In the genomic region with DNA sequence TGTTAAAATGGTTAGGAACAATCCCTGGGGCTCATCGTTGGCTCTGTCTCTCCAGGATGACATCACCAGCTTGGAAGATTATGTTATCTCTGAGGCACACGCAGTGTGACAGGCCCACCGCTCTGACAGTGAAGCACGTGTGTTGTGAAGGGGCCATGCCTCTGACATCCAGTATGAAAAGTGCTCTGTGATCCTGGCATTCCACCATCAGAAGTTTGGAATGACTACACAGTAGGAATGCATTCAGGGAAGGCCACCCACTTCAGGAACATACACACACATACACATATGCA, we compare ENCODE assay signal across 14 mouse cellular contexts. TPM values are rescaled to one million over a fixed set of nuclear protein-coding genes. Genes with fewer than 3 reads are reported as not detected.
DNase-seq lines count a peak whose midpoint lies in the region; ATAC-seq and TF ChIP-seq lines count a peak whose summit lies in the region.
"Had no signal": no experiment of that assay in that cellular context is flagged by ENCODE, and none has a peak within 500 bp of the region (broad histone marks: within the 10 kb centered on the region; RNA-seq: fewer than 3 reads in every experiment).

No protein-coding gene starts in this region.

- H3K4me2 ChIP-seq in heart, embryonic 12.5 days = peak overlapping the region; percentile 19; the same call in 1 of the 2 replicates
- peak overlapping the region; percentile 29 for H3K4me2 ChIP-seq in heart, embryonic 16.5 days (ENCODE audit: low read depth, low read length)
- H3K4me2 ChIP-seq in liver, embryonic 15.5 days = peak overlapping the region; percentile 13; the same call in 1 of the 2 replicates
- H3K4me2 ChIP-seq in forebrain, embryonic 14.5 days (ENCODE audit: low read length) = no peak overlapping the region
- no peak overlapping the region for H3K4me2 ChIP-seq in forebrain, embryonic 15.5 days (replicated peaks)
- H3K4me2 ChIP-seq: forebrain, embryonic 12.5 days had no signal

- no peak for DNase-seq in heart, postnatal 25 days (ENCODE audit: low spot score)
- no peak for DNase-seq in MEL (ENCODE audit: low read depth, low spot score)
- no peak for DNase-seq in layer of hippocampus, postnatal 10 days (ENCODE audit: low spot score in 2 of 2)
- DNase-seq in forebrain, embryonic 14.5 days (ENCODE audit: low spot score) = no peak
- DNase-seq: cerebellum, adult 9-11 months; gastrocnemius, postnatal 14 days; kidney, postnatal 36 days; right cerebral cortex, postnatal 25 days had no signal

- peak overlapping the region; percentile 71 for H3K27ac ChIP-seq in heart, embryonic 12.5 days (ENCODE audit: poor library complexity, severe bottlenecking)
- peak overlapping the region; percentile 6 for H3K27ac ChIP-seq in MEL (ENCODE audit: control insufficient read depth, low read depth, low read length)
- H3K27ac ChIP-seq in heart, embryonic 16.5 days (ENCODE audit: low read length) = peak overlapping the region; percentile 86
- no peak overlapping the region for H3K27ac ChIP-seq in liver, embryonic 15.5 days (replicated peaks)
- H3K27ac ChIP-seq in forebrain, embryonic 14.5 days (ENCODE audit: low read depth, low read length) = no peak overlapping the region
- H3K27ac ChIP-seq in forebrain, embryonic 15.5 days (replicated peaks) = no peak overlapping the region
- H3K27ac ChIP-seq: forebrain, embryonic 12.5 days had no signal

- WGBS in heart, embryonic 12.5 days = 6% methylated on average over 4 of the region's 4 CpGs
- 14% methylated on average over 4 of the region's 4 CpGs for WGBS in heart, embryonic 16.5 days
- WGBS in liver, embryonic 15.5 days (ENCODE audit: insufficient replicate concordance) = 26% methylated on average over 4 of the region's 4 CpGs
- WGBS in forebrain, embryonic 14.5 days = 92% methylated on average over 4 of the region's 4 CpGs
- WGBS in forebrain, embryonic 15.5 days = 85% methylated on average over 4 of the region's 4 CpGs

- TF ChIP-seq EP300 in MEL (IDR thresholded peaks at IDR 0.05; ENCODE audit: low read depth in 1 of 2, low read length in 2 of 2) = peak in 1 of 2 experiments; percentile 1; a peak in 2 of 4 replicates

- no peaks in the 10 kb centered on the region for H3K79me2 ChIP-seq in MEL (ENCODE audit: control insufficient read depth, insufficient read depth, low read length, poor library complexity)

- peaks cover 38% of the 10 kb centered on the region for H3K4me1 ChIP-seq in heart, embryonic 12.5 days (replicated peaks)
- H3K4me1 ChIP-seq in MEL (ENCODE audit: control insufficient read depth in 1 of 2, insufficient read depth in 2 of 2, low read length in 2 of 2) = peaks cover 11 to 28% of the 10 kb centered on the region in 2 experiments
- peaks cover 30% of the 10 kb centered on the region for H3K4me1 ChIP-seq in heart, embryonic 16.5 days (ENCODE audit: control insufficient read depth, insufficient read depth, low read length)
- peaks cover 26% of the 10 kb centered on the region for H3K4me1 ChIP-seq in liver, embryonic 15.5 days (replicated peaks)
- H3K4me1 ChIP-seq in forebrain, embryonic 14.5 days (ENCODE audit: control insufficient read depth, insufficient read depth, low read length) = no peaks in the 10 kb centered on the region
- no peaks in the 10 kb centered on the region for H3K4me1 ChIP-seq in forebrain, embryonic 15.5 days

- no peak for TF ChIP-seq POLR2A in MEL (IDR thresholded peaks at IDR 0.05; ENCODE audit: control insufficient read depth in 1 of 2, insufficient read depth in 1 of 2, low read depth in 1 of 2, low read length in 2 of 2, poor library complexity in 1 of 2)

- no peak overlapping the region for H3K9ac ChIP-seq in heart, embryonic 12.5 days
- H3K9ac ChIP-seq in MEL (ENCODE audit: control insufficient read depth, low read depth, low read length, poor library complexity, severe bottlenecking) = no peak overlapping the region
- H3K9ac ChIP-seq in heart, embryonic 16.5 days (ENCODE audit: low read length) = peak overlapping the region; percentile 11; the same call in 1 of the 2 replicates
- H3K9ac ChIP-seq in liver, embryonic 15.5 days = no peak overlapping the region
- H3K9ac ChIP-seq in forebrain, embryonic 14.5 days (ENCODE audit: low read length) = no peak overlapping the region
- H3K9ac ChIP-seq in forebrain, embryonic 15.5 days (replicated peaks) = no peak overlapping the region
- H3K9ac ChIP-seq: forebrain, embryonic 12.5 days had no signal

- H3K36me3 ChIP-seq in heart, embryonic 12.5 days = peaks cover 28% of the 10 kb centered on the region
- H3K36me3 ChIP-seq in MEL (ENCODE audit: control insufficient read depth in 1 of 2, insufficient read depth in 2 of 2, low read length in 2 of 2) = peaks cover 2 to 30% of the 10 kb centered on the region in 2 experiments
- H3K36me3 ChIP-seq in heart, embryonic 16.5 days (ENCODE audit: control insufficient read depth, insufficient read depth) = peaks cover 25% of the 10 kb centered on the region
- peaks cover 18% of the 10 kb centered on the region; the same call in 1 of the 2 replicates for H3K36me3 ChIP-seq in liver, embryonic 15.5 days (replicated peaks)
- peaks cover 4% of the 10 kb centered on the region; the same call in 1 of the 2 replicates for H3K36me3 ChIP-seq in forebrain, embryonic 14.5 days (ENCODE audit: control insufficient read depth, insufficient read depth, low read length)
- H3K36me3 ChIP-seq in forebrain, embryonic 15.5 days = peaks cover 2% of the 10 kb centered on the region; the same call in 1 of the 2 replicates
- H3K36me3 ChIP-seq: forebrain, embryonic 12.5 days had no signal

- no peak overlapping the region for H3K4me3 ChIP-seq in heart, embryonic 12.5 days
- H3K4me3 ChIP-seq in MEL (ENCODE audit: control insufficient read depth in 1 of 2, insufficient read depth in 1 of 2, low read depth in 2 of 2, low read length in 2 of 2) = no peak overlapping the region
- H3K4me3 ChIP-seq in heart, embryonic 16.5 days (ENCODE audit: low read length) = 0 out of 2 replicates have a peak overlapping the region, but pooled peaks have one; percentile 4
- no peak overlapping the region for H3K4me3 ChIP-seq in liver, embryonic 15.5 days (replicated peaks)
- no peak overlapping the region for H3K4me3 ChIP-seq in forebrain, embryonic 14.5 days (ENCODE audit: low read depth, low read length)
- H3K4me3 ChIP-seq in forebrain, embryonic 15.5 days = no peak overlapping the region
- H3K4me3 ChIP-seq: forebrain, embryonic 12.5 days had no signal

- no peaks in the 10 kb centered on the region for H3K9me3 ChIP-seq in heart, embryonic 12.5 days (replicated peaks)
- no peaks in the 10 kb centered on the region for H3K9me3 ChIP-seq in MEL (replicated peaks; ENCODE audit: insufficient read depth, low read length)
- 0 out of 2 replicates have a peak, but pooled peaks cover 5% of the 10 kb centered on the region for H3K9me3 ChIP-seq in heart, embryonic 16.5 days (replicated peaks; ENCODE audit: control insufficient read depth, low read length)
- H3K9me3 ChIP-seq in liver, embryonic 15.5 days (replicated peaks) = no peaks in the 10 kb centered on the region
- H3K9me3 ChIP-seq in forebrain, embryonic 14.5 days (replicated peaks; ENCODE audit: control insufficient read depth, low read length) = no peaks in the 10 kb centered on the region
- H3K9me3 ChIP-seq in forebrain, embryonic 15.5 days = no peaks in the 10 kb centered on the region
- H3K9me3 ChIP-seq: forebrain, embryonic 12.5 days had no signal

- intact Hi-C loops in heart, postnatal 25 days (cut with DNase I) = no loop called here

- TF ChIP-seq RAD21 in MEL (IDR thresholded peaks at IDR 0.05; ENCODE audit: low read depth, low read length) = no peak

- no peaks in the 10 kb centered on the region for H3K27me3 ChIP-seq in heart, embryonic 12.5 days (replicated peaks)
- no peaks in the 10 kb centered on the region for H3K27me3 ChIP-seq in MEL (ENCODE audit: control insufficient read depth in 1 of 2, insufficient read depth in 2 of 2, low read length in 2 of 2)
- H3K27me3 ChIP-seq in heart, embryonic 16.5 days (ENCODE audit: control insufficient read depth, insufficient read depth, low read length) = no peaks in the 10 kb centered on the region
- H3K27me3 ChIP-seq in liver, embryonic 15.5 days = no peaks in the 10 kb centered on the region
- no peaks in the 10 kb centered on the region for H3K27me3 ChIP-seq in forebrain, embryonic 14.5 days (replicated peaks; ENCODE audit: control insufficient read depth, insufficient read depth, low read length)
- no peaks in the 10 kb centered on the region for H3K27me3 ChIP-seq in forebrain, embryonic 15.5 days
- H3K27me3 ChIP-seq: forebrain, embryonic 12.5 days had no signal

- no peak for TF ChIP-seq CTCF in MEL (IDR thresholded peaks at IDR 0.05 in 2 of 3, conservative IDR thresholded peaks at IDR 0.05 in 1 of 3; ENCODE audit: control insufficient read depth in 1 of 3, insufficient read depth in 1 of 3, low read depth in 2 of 3, low read length in 3 of 3, poor library complexity in 1 of 3, severe bottlenecking in 1 of 3)

- peak; percentile 88 for ATAC-seq in heart, embryonic 12.5 days (ENCODE audit: insufficient number of reproducible peaks, low FRiP score)
- ATAC-seq in heart, embryonic 16.5 days (replicated peaks; ENCODE audit: extremely low read depth, insufficient read depth, low FRiP score) = peak; percentile 87
- peak; percentile 78 for ATAC-seq in liver, embryonic 15.5 days (ENCODE audit: insufficient read depth)
- no peak for ATAC-seq in forebrain, embryonic 14.5 days
- ATAC-seq in forebrain, embryonic 15.5 days (replicated peaks) = no peak
- ATAC-seq: hindbrain, embryonic 16.5 days had no signal

TF ChIP-seq in MEL, 35 proteins besides CTCF, POLR2A, EP300 and RAD21 (continues in another document):
- TF ChIP-seq SIN3A (IDR thresholded peaks at IDR 0.05; ENCODE audit: low read length) = peak; percentile 76
- TF ChIP-seq BHLHE40 (IDR thresholded peaks at IDR 0.05; ENCODE audit: borderline replicate concordance, low read depth, low read length) = peak; percentile 69; the same call in 1 of the 2 replicates
- TF ChIP-seq NELFE (IDR thresholded peaks at IDR 0.05; ENCODE audit: low read depth, low read length) = no peak
- TF ChIP-seq NRF1 (IDR thresholded peaks at IDR 0.05; ENCODE audit: insufficient read depth, low read depth, low read length, poor library complexity, severe bottlenecking) = no peak
- no peak for TF ChIP-seq USF1 (IDR thresholded peaks at IDR 0.05; ENCODE audit: low read depth, low read length)
- TF ChIP-seq GATA1 (IDR thresholded peaks at IDR 0.05; ENCODE audit: low read depth, low read length) = peak; percentile 47

RNA-seq across cellular contexts. Expression of gene Nfkb1, which starts 49.8 kb away (rescaled TPM):
- 14.3 and 16.6 TPM in 2 replicates for polyA plus RNA-seq in heart, embryonic 12.5 days (2016; fragmentation: Nextera tagmentation; extraction: Ambion mirVana)
- 10 to 100 TPM; 37.1 to 38.5 TPM for total RNA-seq in heart, postnatal 25 days (2021)
- total RNA-seq in MEL (2012; rRNA removed) = 36.3 and 44.8 TPM in 2 replicates
- 10 to 100 TPM; 59.9 to 93.6 TPM for polyA plus RNA-seq in MEL (2012; ENCODE audit: insufficient read depth in 1 of 2, insufficient read length in 2 of 2, low read depth in 1 of 2, low replicate concordance in 2 of 2, missing spikeins in 1 of 2)
- 21.7 and 24.0 TPM in 2 replicates for polyA plus RNA-seq in heart, embryonic 16.5 days (2015; fragmentation: Nextera tagmentation; extraction: Ambion mirVana)
- 12.0 and 13.2 TPM in 2 replicates for polyA plus RNA-seq in liver, embryonic 15.5 days (2015; fragmentation: Nextera tagmentation; extraction: Ambion mirVana)
- 10 to 100 TPM; 20.5 to 25.2 TPM for total RNA-seq in layer of hippocampus, postnatal 10 days (2021)
- polyA plus RNA-seq in forebrain, embryonic 14.5 days (2014; fragmentation: Nextera tagmentation; extraction: Ambion mirVana) = 7.2 TPM in 2 replicates
- 5.9 and 7.1 TPM in 2 replicates for polyA plus RNA-seq in forebrain, embryonic 15.5 days (2015; fragmentation: Nextera tagmentation; extraction: Ambion mirVana)

Comparison
In these comparisons a context has a peak if more than half of its experiments do, and no peak if none do; other contexts are left out.
1. ATAC-seq: peak in heart, embryonic 12.5 days (single experiment), heart, embryonic 16.5 days (single experiment) and liver, embryonic 15.5 days (single experiment); none in forebrain, embryonic 14.5 days (single experiment) and forebrain, embryonic 15.5 days (single experiment).
2. H3K27ac ChIP-seq: peak in heart, embryonic 12.5 days (single experiment), MEL (single experiment) and heart, embryonic 16.5 days (single experiment); none in liver, embryonic 15.5 days (single experiment), forebrain, embryonic 14.5 days (single experiment) and forebrain, embryonic 15.5 days (single experiment).
3. H3K4me2 ChIP-seq: peak in heart, embryonic 12.5 days (single experiment), heart, embryonic 16.5 days (single experiment) and liver, embryonic 15.5 days (single experiment); none in forebrain, embryonic 14.5 days (single experiment) and forebrain, embryonic 15.5 days (single experiment).